Mouse (Mus musculus) embryonic stem cell, embryonic (primary cell): ENCODE results near the gene Zcchc2.

Experiments
- CTCF ChIA-PET, 4 experiments: fragments of 300-600 bp in 2 of 4; fragments of 350-600 bp in 2 of 4; sonication (Branson Sonifier 250); formaldehyde crosslinking; loops; one replicate each; lab custom pipeline; 2022; ENCODE audit warnings: inconsistent platforms in 2 of 4; lab: Charles Lee
- POLR2A ChIA-PET, 4 experiments: fragments of 300-600 bp in 2 of 4; fragments of 350-600 bp in 2 of 4; sonication (Branson Sonifier 250); formaldehyde crosslinking; loops; one replicate each; lab custom pipeline; 2022; ENCODE audit warnings: antibody characterized with exemption in 4 of 4, inconsistent platforms in 1 of 4; lab: Charles Lee

The Zcchc2 gene

DNA sequence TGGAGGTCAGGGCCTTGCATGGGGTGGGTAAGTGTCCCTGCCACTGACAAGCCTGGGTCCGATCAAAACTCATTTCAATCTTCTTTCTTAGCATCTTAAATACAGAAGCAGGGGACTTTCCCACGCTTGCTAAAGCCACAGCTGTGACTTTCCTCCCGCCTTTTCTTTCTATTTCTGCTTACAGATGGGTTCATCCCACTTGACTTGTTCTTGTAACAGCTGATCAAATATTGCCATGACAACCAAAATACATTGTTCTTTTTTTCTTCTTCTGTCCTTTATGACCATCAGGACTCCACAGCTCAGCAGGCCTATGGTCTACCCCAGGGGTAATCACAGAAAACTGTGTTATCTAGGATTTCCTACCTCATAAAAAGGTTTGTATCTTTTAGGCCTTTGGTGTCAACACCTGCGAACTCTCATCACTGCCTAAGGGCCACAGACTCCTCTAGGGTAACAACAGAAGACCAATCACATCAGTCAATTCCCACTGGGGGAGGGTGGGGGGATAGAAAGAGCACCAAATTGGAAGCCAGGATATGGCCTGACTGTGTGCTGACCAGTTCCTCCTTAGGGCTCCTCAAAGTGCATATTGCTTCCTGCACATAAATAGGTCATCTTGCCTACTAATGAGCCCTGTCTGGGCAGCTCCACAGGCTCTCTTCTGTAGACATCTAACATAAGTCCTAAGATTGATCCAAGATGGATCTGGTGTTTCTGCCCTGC is 71.1 kb downstream of the Zcchc2 start:
- ChIA-PET CTCF (no interaction called here), POLR2A (no interaction called here)

- CTCF ChIA-PET, result no interaction called here
- POLR2A ChIA-PET, result no interaction called here
Observed at GRCm38 (mm10) chr1:106062891-106063590, 72.8 kb downstream of the Zcchc2 start.

GRCm38 (mm10) chr1:106063591-106064170 is 73.5 kb downstream of the Zcchc2 start:
- CTCF ChIA-PET, result no interaction called here
- POLR2A ChIA-PET, result no interaction called here

GRCm38 (mm10) chr1:106064291-106064690 is 74.1 kb downstream of the Zcchc2 start:
- POLR2A ChIA-PET, result no interaction called here

DNA sequence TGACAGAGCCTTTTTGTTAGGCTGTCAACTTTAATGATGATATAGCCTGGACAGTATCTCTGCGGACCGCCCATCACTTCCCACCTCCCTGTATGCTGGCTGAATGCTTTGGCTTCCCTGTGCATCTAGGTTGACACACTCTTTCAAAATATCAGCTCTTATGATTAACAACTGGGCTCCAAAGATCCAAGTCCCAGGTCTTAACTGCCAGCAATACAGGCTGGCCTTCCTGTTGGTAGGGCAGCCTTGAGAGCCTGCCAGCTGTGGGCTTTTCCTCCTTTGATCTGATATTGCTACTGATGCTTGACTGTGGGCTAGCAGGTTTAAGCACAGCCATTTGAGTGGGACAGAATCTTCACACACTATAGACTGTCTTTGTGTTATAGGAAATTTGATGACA is 74.5 kb downstream of the Zcchc2 start:
- ChIA-PET POLR2A (no interaction called here), CTCF (interaction anchor here in 1 of 4 experiments (0.5 kb wide), 1 partner anchor 13 kb away, joined by 6 read pairs; no protein-coding TSS in a partner anchor)

More at GRCm38 (mm10) chr1:106064291-106064690, 74.1 kb downstream of the Zcchc2 start:
- CTCF ChIA-PET, result no interaction called here

DNA sequence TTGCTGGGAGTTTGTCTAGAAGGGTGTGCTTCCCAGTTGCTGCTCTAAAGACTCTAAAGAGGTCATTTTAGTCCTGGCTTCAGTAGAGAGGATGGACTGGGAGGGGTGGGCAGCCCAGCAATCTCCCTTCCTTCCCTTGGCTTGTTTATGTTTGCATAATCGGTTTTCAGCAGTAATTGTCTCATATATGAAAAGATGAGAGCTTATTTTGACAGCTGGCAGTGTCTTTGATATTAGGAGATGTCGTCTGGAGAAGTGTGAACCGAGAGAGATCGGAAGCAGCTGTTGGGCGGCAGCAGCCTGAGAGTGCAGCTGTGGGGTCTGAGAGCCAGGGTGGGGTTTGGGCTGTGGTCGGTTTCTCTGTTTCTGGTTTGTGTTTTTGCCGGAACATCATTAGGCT is 75.5 kb downstream of the Zcchc2 start:
- ChIA-PET CTCF (no interaction called here), POLR2A (interaction anchor here in 1 of 4 experiments (0.8 kb wide), 1 partner anchor 75 kb away, joined by 3 read pairs; the partner anchor contains the start of gene Zcchc2)

- ChIA-PET CTCF (no interaction called here), POLR2A (no interaction called here)
Observed at GRCm38 (mm10) chr1:106067306-106067705, 77.1 kb downstream of the Zcchc2 start.

DNA sequence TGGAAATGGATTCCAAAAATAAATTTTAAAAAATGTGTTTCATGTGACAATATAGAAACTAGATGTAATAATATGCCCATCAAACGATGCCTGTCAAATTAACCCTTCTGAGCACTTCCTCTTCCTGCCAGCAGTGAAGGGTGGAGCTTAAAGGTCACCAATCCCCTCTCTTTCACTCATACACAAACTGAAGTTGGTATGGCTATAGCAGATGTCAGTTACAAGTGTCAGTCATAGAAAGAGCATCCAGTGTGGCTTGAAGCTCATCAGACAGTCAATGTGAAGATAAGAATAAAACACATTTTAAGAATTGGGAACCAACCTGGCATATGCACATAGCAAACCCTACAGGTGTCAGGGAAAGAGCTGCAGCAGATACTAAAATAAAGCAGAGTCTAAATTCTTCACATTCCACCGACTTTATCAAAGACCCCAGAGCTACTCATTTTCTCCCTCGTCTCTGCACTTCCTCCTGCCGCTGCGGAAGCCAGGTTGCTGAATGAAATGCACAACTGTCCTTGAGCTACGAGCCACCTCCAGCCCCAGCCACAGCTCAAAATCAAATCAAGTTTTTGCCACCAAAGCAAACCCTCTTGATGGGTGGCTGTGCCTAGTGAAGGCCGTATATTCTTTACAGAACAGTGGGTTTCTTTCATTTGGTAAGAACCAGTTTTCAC is 79.8 kb downstream of the Zcchc2 start:
- CTCF ChIA-PET, result no interaction called here
- POLR2A ChIA-PET, result interaction anchor here in 1 of 4 experiments (0.9 kb wide), 1 partner anchor 406 kb away, joined by 7 read pairs; the partner anchor contains the start of genes Pign and Relch

DNA sequence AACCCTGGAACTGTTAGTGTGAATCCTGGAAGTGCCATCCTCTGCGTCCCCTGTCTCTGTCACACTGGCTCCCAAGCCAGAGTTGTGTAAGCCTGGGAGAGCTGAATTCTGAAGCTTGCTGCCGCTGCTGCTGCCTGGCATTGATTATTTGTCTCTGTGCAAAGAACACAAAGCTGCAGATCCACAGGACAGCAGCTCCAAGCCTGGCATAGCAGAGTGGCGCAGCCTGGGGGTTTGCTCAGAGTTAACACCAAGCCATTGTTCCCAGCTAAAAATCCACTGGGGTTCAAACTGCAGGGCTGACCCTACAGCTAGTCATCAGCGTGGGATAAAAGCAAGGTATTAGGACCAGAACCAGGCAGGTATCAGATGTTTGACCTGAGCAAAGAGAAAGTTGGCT is 80.6 kb downstream of the Zcchc2 start:
- ChIA-PET POLR2A (interaction anchor here in 2 of 4 experiments (1.0 kb wide), 2 partner anchors 81 to 82 kb away, joined by 3 read pairs; partner anchors contain the start of gene Zcchc2 (in 1 of the 2)), CTCF (interaction anchor here in 3 of 4 experiments (0.6 to 1.7 kb wide), 4 partner anchors 18 to 319 kb away, joined by 3 to 11 read pairs (median 4); no protein-coding TSS in a partner anchor)

- POLR2A ChIA-PET, result interaction anchor here in 3 of 4 experiments (0.6 to 1.0 kb wide), 6 partner anchors 16 to 293 kb away, joined by 3 read pairs; partner anchors contain the start of gene Zcchc2 (in 1 of the 3)
Observed at GRCm38 (mm10) chr1:106071237-106072070, 81.2 kb downstream of the Zcchc2 start.

DNA sequence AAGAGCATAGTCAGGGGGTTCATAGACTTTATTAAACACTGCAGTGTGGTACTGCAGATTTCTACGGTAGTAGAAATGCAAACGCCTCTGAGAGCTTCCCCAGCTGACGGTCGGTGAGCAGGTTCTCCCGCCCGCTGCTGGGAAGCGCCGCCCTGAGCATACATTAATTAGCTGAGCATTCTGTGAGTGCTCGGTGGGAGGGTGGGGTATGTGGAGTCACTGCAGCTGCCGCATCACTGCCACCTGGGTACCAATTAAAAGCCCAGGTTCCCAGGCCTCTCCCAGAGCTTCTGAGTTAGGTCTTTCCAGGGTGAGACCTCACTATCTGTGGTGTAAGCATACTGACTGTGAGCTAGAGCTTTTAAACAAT is 81.8 kb downstream of the Zcchc2 start:
- POLR2A ChIA-PET, result interaction anchor here in 3 of 4 experiments (0.6 to 1.0 kb wide), 6 partner anchors 15 to 292 kb away, joined by 3 read pairs; partner anchors contain the start of gene Zcchc2 (in 1 of the 3)
- CTCF ChIA-PET, result interaction anchor here (0.7 to 1.9 kb wide), 16 partner anchors 9 to 409 kb away, joined by 3 to 23 read pairs (median 4); partner anchors contain the start of genes Phlpp1 (in 1 of the 4), Pign (in 1 of the 4) and Relch (in 1 of the 4)

More at GRCm38 (mm10) chr1:106071237-106072070, 81.2 kb downstream of the Zcchc2 start:
- CTCF ChIA-PET, result interaction anchor here (0.6 to 1.9 kb wide), 19 partner anchors 10 to 408 kb away, joined by 3 to 23 read pairs (median 4); partner anchors contain the start of genes Phlpp1 (in 1 of the 4), Pign (in 1 of the 4) and Relch (in 1 of the 4)

DNA sequence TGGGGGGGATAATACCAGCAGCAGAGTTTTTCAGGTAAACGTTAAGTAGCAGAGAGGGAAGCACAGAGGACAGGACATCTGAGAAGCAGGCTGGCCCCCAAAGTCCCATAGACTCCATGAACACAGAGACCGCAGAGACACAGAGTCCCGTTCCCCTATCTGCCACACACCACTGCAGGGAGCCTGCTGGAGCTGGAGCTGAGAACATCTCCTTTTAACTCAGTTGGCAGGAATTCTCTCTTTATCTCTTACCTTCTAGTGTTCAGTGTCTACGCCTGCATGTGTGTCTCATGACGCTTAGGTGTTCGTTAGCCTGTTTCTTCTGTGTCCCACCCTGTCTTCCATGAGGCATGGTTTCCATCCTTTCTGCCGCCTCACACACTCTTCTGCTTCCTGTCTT is 83.0 kb downstream of the Zcchc2 start:
- ChIA-PET POLR2A (no interaction called here), CTCF (interaction anchor here in 2 of 4 experiments (0.7 to 1.9 kb wide), 2 partner anchors 71 to 79 kb away, joined by 3 to 5 read pairs; no protein-coding TSS in a partner anchor)

DNA sequence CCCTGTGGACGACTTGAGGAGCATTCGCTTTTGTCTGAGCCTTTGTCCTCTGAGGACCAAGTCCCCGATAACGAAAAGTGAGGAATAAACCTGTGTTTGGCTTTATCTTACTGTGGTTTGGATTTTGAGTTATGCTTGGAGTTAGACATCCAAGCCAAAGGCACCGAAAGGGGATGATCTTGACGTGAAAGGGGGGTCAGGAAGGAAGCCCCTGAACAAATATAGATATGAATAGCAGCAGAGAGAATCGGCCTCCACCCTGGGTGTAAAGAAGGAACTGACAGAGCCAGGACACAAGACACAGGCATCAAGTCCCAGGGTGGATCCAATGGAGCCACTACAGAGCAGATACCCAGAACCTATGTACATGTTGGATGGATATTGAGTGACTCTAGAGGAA is 83.9 kb downstream of the Zcchc2 start:
- CTCF ChIA-PET, result interaction anchor here in 1 of 4 experiments (0.7 kb wide), 1 partner anchor 72 kb away, joined by 3 read pairs; no protein-coding TSS in a partner anchor
- POLR2A ChIA-PET, result no interaction called here

- ChIA-PET POLR2A (no interaction called here), CTCF (interaction anchor here in 1 of 4 experiments (0.9 kb wide), 1 partner anchor 315 kb away, joined by 3 read pairs; no protein-coding TSS in a partner anchor)
Observed at GRCm38 (mm10) chr1:106074656-106075055, 84.5 kb downstream of the Zcchc2 start.

GRCm38 (mm10) chr1:106076641-106077040 is 86.4 kb downstream of the Zcchc2 start:
- POLR2A ChIA-PET, result no interaction called here
- CTCF ChIA-PET, result no interaction called here

DNA sequence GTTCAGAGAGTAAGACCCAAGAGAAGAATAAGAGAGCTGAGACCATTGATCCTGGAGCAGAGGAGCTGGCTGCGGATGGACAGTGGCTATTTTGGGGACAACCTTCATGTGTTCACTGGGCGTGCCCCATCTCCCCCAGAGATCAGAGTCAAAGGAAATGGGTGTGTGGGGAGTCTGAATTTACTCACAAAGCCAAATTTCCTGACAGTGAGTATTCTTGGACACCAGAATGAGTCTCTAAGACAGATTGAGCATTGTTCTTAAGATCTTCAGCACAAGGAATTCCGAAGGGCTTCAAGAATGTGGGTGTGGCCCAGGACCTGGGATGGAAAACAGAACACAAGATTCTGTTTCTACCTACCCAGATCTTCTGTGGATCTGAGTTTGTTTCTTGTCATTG is 87.0 kb downstream of the Zcchc2 start:
- POLR2A ChIA-PET, result interaction anchor here in 1 of 4 experiments (0.7 kb wide), 1 partner anchor 23 kb away, joined by 3 read pairs; no protein-coding TSS in a partner anchor
- CTCF ChIA-PET, result interaction anchor here in 1 of 4 experiments (0.7 kb wide), 1 partner anchor 12 kb away, joined by 6 read pairs; no protein-coding TSS in a partner anchor
